Mouse (Mus musculus) lung, adult 2 months (tissue): ENCODE data around the gene Sh2b1.

Source experiments
- CTCF ChIP-seq: fragments of 200-500 bp; IDR thresholded peaks from 2 replicates; pipeline ENCODE4 v1.5.1; 2011; ENCODE audit warnings: mild to moderate bottlenecking, low read length, control low read depth; ENCODE audit not compliant: insufficient read depth
- POLR2A ChIP-seq: fragments of 200-500 bp; IDR thresholded peaks from 2 replicates; pipeline ENCODE4 v1.6.1; 2011; ENCODE audit warnings: low read depth, mild to moderate bottlenecking, control low read depth, low read length, borderline replicate concordance; ENCODE audit errors: extremely low read depth

- TF ChIP-seq POLR2A (peak; percentile 58; the same call in 1 of the 2 replicates), CTCF (no peak)
Observed at GRCm38 (mm10) chr7:126428631-126429502, 46.4 kb downstream of the Sh2b1 start, which contains the start of gene Rabep2.
